Mouse (Mus musculus) MEL (cell line): Measurements from ENCODE around the gene Rnf114.

Experiments
- CHD2 ChIP-seq: IDR thresholded peaks from 2 replicates; pipeline ENCODE4 v1.6.1; 2011; ENCODE audit warnings: low read length, improper control_type of control experiment
- CTCF ChIP-seq, 3 experiments: IDR thresholded peaks in 2 of 3; conservative IDR thresholded peaks in 1 of 3; 2 replicates each; pipeline ENCODE4 v1.5.1; 2011 to 2012; ENCODE audit warnings: low read length in 3 of 3, low read depth in 2 of 3, mild to moderate bottlenecking in 2 of 3, improper control_type of control experiment in 1 of 3, inconsistent platforms in 1 of 3, mixed read lengths in 1 of 3, moderate library complexity in 1 of 3; ENCODE audit not compliant: control insufficient read depth in 1 of 3, insufficient read depth in 1 of 3, poor library complexity in 1 of 3, severe bottlenecking in 1 of 3
- E2F4 ChIP-seq: IDR thresholded peaks from 2 replicates; pipeline ENCODE4 v1.6.1; 2011; ENCODE audit warnings: low read depth, low read length, improper control_type of control experiment, borderline replicate concordance
- ELF1 ChIP-seq: IDR thresholded peaks from 2 replicates; pipeline ENCODE4 v1.6.1; 2014; ENCODE audit warnings: low read depth, mild to moderate bottlenecking, inconsistent platforms, low read length, improper control_type of control experiment, moderate library complexity
- EP300 ChIP-seq, 2 experiments: IDR thresholded peaks; 2 replicates each; pipeline ENCODE4 v1.6.1; 2011; ENCODE audit warnings: improper control_type of control experiment in 2 of 2, low read length in 2 of 2, low read depth in 1 of 2, mild to moderate bottlenecking in 1 of 2
- GATA1 ChIP-seq: IDR thresholded peaks from 2 replicates; pipeline ENCODE4 v1.6.1; 2011; ENCODE audit warnings: low read depth, low read length, improper control_type of control experiment
- MAFK ChIP-seq: IDR thresholded peaks from 2 replicates; pipeline ENCODE4 v1.6.1; 2011; ENCODE audit warnings: low read depth, mild to moderate bottlenecking, low read length, improper control_type of control experiment, borderline replicate concordance
- MAX ChIP-seq: IDR thresholded peaks from 2 replicates; pipeline ENCODE4 v1.6.1; 2011; ENCODE audit warnings: low read length, improper control_type of control experiment
- POLR2A ChIP-seq, 2 experiments: IDR thresholded peaks; 2 replicates each; pipeline ENCODE4 v1.6.1; 2011 to 2012; ENCODE audit warnings: low read length in 2 of 2, mild to moderate bottlenecking in 2 of 2, control low read depth in 1 of 2, improper control_type of control experiment in 1 of 2, low read depth in 1 of 2, moderate library complexity in 1 of 2; ENCODE audit not compliant: control insufficient read depth in 1 of 2, insufficient read depth in 1 of 2, poor library complexity in 1 of 2
- POLR2AphosphoS2 ChIP-seq: IDR thresholded peaks from 2 replicates; pipeline ENCODE4 v1.6.1; 2011; ENCODE audit warnings: low read length, improper control_type of control experiment
- USF1 ChIP-seq: IDR thresholded peaks from 2 replicates; pipeline ENCODE4 v1.6.1; 2014; ENCODE audit warnings: low read depth, mild to moderate bottlenecking, inconsistent platforms, low read length, improper control_type of control experiment, moderate library complexity
- ZNF384 ChIP-seq: IDR thresholded peaks from 2 replicates; pipeline ENCODE4 v1.6.1; 2012; ENCODE audit warnings: low read depth, mild to moderate bottlenecking, inconsistent platforms, low read length, improper control_type of control experiment

GRCm38 (mm10) chr2:167445911-167446780, 46.3 kb upstream of the Rnf114 start:
- TF ChIP-seq MAFK (no peak), USF1 (no peak), CHD2 (no peak), ELF1 (no peak), MAX (no peak), ZNF384 (no peak), POLR2A (IDR thresholded peaks at IDR 0.05; ENCODE audit: control insufficient read depth in 1 of 2, insufficient read depth in 1 of 2, low read depth in 1 of 2, low read length in 2 of 2, poor library complexity in 1 of 2) (no peak), CTCF (IDR thresholded peaks at IDR 0.05 in 2 of 3, conservative IDR thresholded peaks at IDR 0.05 in 1 of 3; ENCODE audit: control insufficient read depth in 1 of 3, insufficient read depth in 1 of 3, low read depth in 2 of 3, low read length in 3 of 3, poor library complexity in 1 of 3, severe bottlenecking in 1 of 3) (no peak), EP300 (IDR thresholded peaks at IDR 0.05; ENCODE audit: low read depth in 1 of 2, low read length in 2 of 2) (no peak), POLR2AphosphoS2 (no peak), GATA1 (no peak), E2F4 (no peak)
